Mouse (Mus musculus) heart, postnatal 0 days (tissue): ENCODE results near the gene Irf2bpl. TPM values are rescaled to one million over a fixed set of nuclear protein-coding genes. Genes with fewer than 3 reads are reported as not detected.

Experiments
- ATAC-seq: fragments of 200-750 bp; cut with Nextera tagmentation; 2 replicates; pipeline ENCODE4 v1.8.0; 2017; ENCODE audit warnings: low read depth, moderate number of reproducible peaks, moderate library complexity; ENCODE audit not compliant: insufficient read depth
- DNase-seq: peaks from one replicate; pipeline ENCODE4 v3.0.0-alpha.2; 2016; ENCODE audit warnings: low spot score
- H3K27ac ChIP-seq: fragments of 300-500 bp; sonication (generic); 2 replicates; pipeline ENCODE4 v1.5.1; 2014; ENCODE audit warnings: low read depth, mild to moderate bottlenecking
- H3K27me3 ChIP-seq: fragments of 300-500 bp; sonication (generic); 2 replicates; pipeline ENCODE4 v1.6.1; 2014; ENCODE audit warnings: low read length, mixed read lengths; ENCODE audit not compliant: control insufficient read depth, insufficient read depth
- H3K36me3 ChIP-seq: fragments of 300-500 bp; sonication (generic); replicated peaks from 2 replicates; pipeline ENCODE4 v1.6.1; 2014; ENCODE audit warnings: low read length, mixed read lengths; ENCODE audit not compliant: control insufficient read depth, insufficient read depth
- H3K4me1 ChIP-seq: fragments of 300-500 bp; sonication (generic); 2 replicates; pipeline ENCODE4 v1.6.1; 2014; ENCODE audit warnings: antibody characterized with exemption; ENCODE audit not compliant: control insufficient read depth, insufficient read depth
- H3K4me2 ChIP-seq: fragments of 300-500 bp; sonication (generic); 2 replicates; pipeline ENCODE4 v1.6.1; 2014; ENCODE audit warnings: low read depth, mild to moderate bottlenecking, low read length, moderate library complexity
- H3K4me3 ChIP-seq: fragments of 300-500 bp; sonication (generic); 2 replicates; pipeline ENCODE4 v1.5.1; 2014; ENCODE audit warnings: low read depth, low read length
- H3K9ac ChIP-seq: fragments of 300-500 bp; sonication (generic); replicated peaks from 2 replicates; pipeline ENCODE4 v1.6.1; 2014; ENCODE audit warnings: low read depth, low read length, mixed read lengths
- H3K9me3 ChIP-seq: fragments of 300-500 bp; sonication (generic); replicated peaks from 2 replicates; pipeline ENCODE4 v1.6.1; 2016; ENCODE audit warnings: low read length; ENCODE audit not compliant: control insufficient read depth
- CTCF ChIP-seq: IDR thresholded peaks from 2 replicates; pipeline ENCODE4 v1.5.1; 2016; ENCODE audit warnings: antibody characterized with exemption, control low read depth, low read depth
- EP300 ChIP-seq: IDR thresholded peaks from 2 replicates; pipeline ENCODE4 v1.6.1; 2016; ENCODE audit warnings: antibody characterized with exemption, low read depth
- WGBS: fragments of 180-500 bp; shearing (Covaris S2); extraction: QIAGEN DNeasy Blood & Tissue Kit; methylation state at CpG from one replicate; pipeline ENCODE4 v1.1.7; 2014; 5-methylcytosine and 5-hydroxymethylcytosine counted together
- polyA plus RNA-seq: library from polyadenylated mRNA; unstranded; fragments of >200 nt; fragmentation: Nextera tagmentation; extraction: Ambion mirVana; gene quantifications from 2 replicates; pipeline ENCODE4 v1.2.1, GENCODE M21; 2015
- total RNA-seq: library from RNA; depleted of rRNA; stranded (reverse); fragments of >200 nt; gene quantifications from 2 replicates; pipeline ENCODE4 v1.2.3, GENCODE M21; 2014; ENCODE audit warnings: low replicate concordance

The Irf2bpl gene
- total and polyA plus RNA-seq, 2 experiments from 2014 or later: 30.0 to 74.0 TPM

DNA sequence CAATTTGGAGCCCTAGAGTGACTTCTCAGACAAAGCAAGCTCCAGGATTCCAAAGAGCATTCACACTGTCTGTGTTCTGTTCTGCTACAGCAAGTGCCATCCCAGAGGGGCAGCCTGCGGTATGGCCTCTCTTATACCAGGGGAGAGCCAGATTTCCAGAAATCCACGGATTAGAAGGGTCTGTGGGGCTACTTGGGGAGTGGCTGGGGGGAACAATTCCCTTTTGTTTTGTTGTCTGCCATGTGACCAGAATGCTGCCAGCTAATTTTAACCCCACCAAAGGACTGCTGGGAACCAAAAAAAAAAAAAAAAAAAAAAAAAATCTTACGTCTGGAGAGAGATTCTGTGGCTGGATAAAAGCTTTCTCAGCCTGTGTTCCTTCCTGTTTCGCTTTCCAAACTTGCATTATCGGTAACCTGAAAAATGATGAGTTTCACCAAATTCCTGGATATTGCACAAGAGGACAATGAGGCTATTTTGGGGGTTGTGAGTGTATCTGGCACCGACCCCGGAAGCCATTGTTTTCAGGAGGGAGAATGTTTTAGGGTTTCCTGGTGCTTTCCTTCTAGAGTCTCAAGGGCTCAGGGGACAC is 12.4 kb upstream of the Irf2bpl start:
- Histone ChIP-seq H3K27ac (peak overlapping the region; percentile 96), H3K36me3 (no peaks in the 10 kb centered on the region), H3K4me1 (peaks cover 68% of the 10 kb centered on the region), H3K4me2 (peak overlapping the region; percentile 68), H3K9me3 (no peaks in the 10 kb centered on the region), H3K9ac (peak overlapping the region; percentile 50; the same call in 1 of the 2 replicates), H3K4me3 (no peak overlapping the region), H3K27me3 (no peaks in the 10 kb centered on the region)
- 13% methylated on average over 7 of the region's 7 CpGs for WGBS
- TF ChIP-seq CTCF (no peak), EP300 (no peak)
- no peak for ATAC-seq
- DNase-seq: peak; percentile 66

DNA sequence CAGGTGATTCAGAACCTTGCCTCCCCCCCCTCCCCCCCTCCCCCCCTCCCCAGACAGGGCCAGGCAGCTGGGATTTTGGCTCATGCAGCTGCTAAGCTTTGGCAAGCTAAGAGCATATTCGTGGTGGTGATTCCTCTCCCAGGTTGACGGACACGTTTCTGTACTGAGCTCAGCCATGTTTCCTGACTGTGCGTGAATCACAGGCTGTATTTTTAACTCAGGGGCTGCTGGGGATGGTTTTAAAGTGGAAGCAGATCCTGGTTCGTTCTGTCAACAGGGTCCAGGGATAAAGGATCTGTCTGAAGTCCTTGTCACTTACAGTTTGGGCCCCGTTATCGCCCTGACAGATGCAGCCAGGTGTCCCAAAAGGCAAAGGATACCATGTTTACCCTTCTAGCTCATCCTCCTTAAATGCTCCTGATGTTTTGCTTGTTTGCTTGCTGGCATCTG is 11.9 kb upstream of the Irf2bpl start:
- Histone ChIP-seq H3K36me3 (no peaks in the 10 kb centered on the region), H3K4me2 (peak overlapping the region; percentile 68), H3K4me3 (no peak overlapping the region), H3K27ac (peak overlapping the region; percentile 96), H3K27me3 (no peaks in the 10 kb centered on the region), H3K9ac (peak overlapping the region; percentile 48; the same call in 1 of the 2 replicates), H3K9me3 (no peaks in the 10 kb centered on the region), H3K4me1 (peaks cover 71% of the 10 kb centered on the region)
- 9% methylated on average over 7 of the region's 7 CpGs for WGBS
- TF ChIP-seq CTCF: no peak
- no peak for TF ChIP-seq EP300
- DNase-seq (peak; percentile 50), ATAC-seq (no peak)

DNA sequence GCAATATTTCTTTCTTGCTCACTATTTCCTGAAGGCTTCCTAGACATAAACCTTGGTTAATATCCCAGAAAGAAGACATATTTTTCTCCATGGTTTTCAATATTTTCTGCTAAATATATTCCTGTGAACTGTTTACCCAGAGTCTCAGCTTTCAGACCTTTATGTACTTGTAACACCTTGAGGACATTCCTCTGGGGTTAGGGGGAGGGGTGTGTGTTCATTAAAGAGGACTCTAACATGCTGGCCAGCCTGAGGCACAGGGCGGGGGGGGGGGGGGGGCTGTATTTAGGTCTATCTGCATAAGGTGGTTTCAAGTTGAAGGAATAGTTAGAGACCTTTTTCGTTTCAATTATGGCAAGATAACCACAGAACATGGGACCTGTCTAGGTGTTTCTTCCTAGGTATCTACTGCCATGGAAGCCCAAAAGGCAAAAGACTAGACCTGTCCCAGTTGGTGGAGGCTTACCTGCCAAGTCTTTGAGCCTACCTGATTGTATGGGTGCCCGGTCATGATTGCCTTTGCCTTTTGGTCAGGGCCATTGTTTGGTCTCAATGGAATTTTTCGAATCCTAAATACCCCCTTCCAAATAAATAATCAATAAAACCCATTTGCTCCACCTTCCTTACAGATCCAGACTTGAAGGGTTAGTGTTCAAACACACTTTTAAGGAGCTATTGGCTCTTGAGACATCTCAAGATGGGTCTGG is 11.3 kb upstream of the Irf2bpl start:
- no peaks in the 10 kb centered on the region for H3K36me3 ChIP-seq
- H3K27me3 ChIP-seq: no peaks in the 10 kb centered on the region
- WGBS: 45% methylated on average over 4 of the region's 4 CpGs
- no peaks in the 10 kb centered on the region for H3K9me3 ChIP-seq
- H3K9ac ChIP-seq: peak overlapping the region; percentile 15; the same call in 1 of the 2 replicates
- H3K4me1 ChIP-seq: peaks cover 77% of the 10 kb centered on the region
- peak overlapping the region; percentile 96 for H3K27ac ChIP-seq
- no peak for DNase-seq
- ATAC-seq: no peak
- H3K4me2 ChIP-seq: peak overlapping the region; percentile 68
- TF ChIP-seq EP300: no peak
- no peak for TF ChIP-seq CTCF
- no peak overlapping the region; the same call in 1 of the 2 replicates for H3K4me3 ChIP-seq

- Histone ChIP-seq H3K4me2 (peak overlapping the region; percentile 68), H3K9me3 (no peaks in the 10 kb centered on the region), H3K4me3 (peak overlapping the region; percentile 37), H3K9ac (peak overlapping the region; percentile 49), H3K4me1 (peaks cover 80% of the 10 kb centered on the region), H3K27me3 (no peaks in the 10 kb centered on the region), H3K36me3 (no peaks in the 10 kb centered on the region), H3K27ac (peak overlapping the region; percentile 96)
- under 1% methylated on average over 12 of the region's 12 CpGs for WGBS
- ATAC-seq (peak; percentile 1; the same call in 1 of the 2 replicates), DNase-seq (peak; percentile 41)
- TF ChIP-seq CTCF (no peak), EP300 (0 out of 2 replicates have a peak, but pooled peaks have one; percentile 42)
These were observed 10.3 kb upstream of the Irf2bpl start for GRCm38 (mm10) chr12:86894841-86895428.

DNA sequence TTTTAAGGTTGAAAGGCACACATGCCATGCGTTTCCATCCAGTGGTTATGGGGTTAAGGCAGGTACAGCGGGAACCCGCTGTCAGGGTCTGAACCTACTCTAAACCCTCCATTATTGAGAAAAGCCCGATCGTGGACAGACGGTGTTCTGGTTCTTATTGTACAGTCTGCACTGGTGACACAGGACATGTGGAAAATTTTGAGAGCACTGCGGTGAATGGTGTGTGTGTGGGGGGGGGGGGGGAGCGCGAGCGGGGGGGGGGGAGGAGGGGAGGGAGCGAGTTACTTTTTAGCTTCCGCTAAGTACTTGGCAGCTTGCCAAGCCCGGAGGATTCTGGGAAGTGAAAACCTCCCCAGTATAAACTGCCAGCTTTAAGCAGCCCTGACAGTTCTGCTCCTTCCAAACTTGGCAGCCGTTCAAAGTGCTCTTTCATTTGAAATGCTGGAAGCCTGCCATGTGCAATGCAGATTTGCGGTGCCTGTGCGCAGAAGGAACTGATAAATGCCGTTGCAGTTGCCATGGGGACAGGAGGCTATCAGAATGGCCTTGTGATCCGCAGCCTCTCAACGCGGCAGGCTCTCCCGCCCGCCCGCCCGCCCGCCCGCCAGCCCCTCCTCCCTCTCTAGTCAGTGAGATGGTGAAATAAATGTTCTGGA is 9.7 kb upstream of the Irf2bpl start:
- ATAC-seq (peak; percentile 89), DNase-seq (peak; percentile 100)
- H3K36me3 ChIP-seq: no peaks in the 10 kb centered on the region
- peak overlapping the region; percentile 37 for H3K4me3 ChIP-seq
- WGBS: under 1% methylated on average over 22 of the region's 26 CpGs
- peaks cover 78% of the 10 kb centered on the region for H3K4me1 ChIP-seq
- peak overlapping the region; percentile 75 for H3K4me2 ChIP-seq
- TF ChIP-seq EP300: peak; percentile 86
- no peak for TF ChIP-seq CTCF
- H3K9me3 ChIP-seq: no peaks in the 10 kb centered on the region
- H3K9ac ChIP-seq: peak overlapping the region; percentile 65
- no peaks in the 10 kb centered on the region for H3K27me3 ChIP-seq
- peak overlapping the region; percentile 100 for H3K27ac ChIP-seq
